Mouse (Mus musculus): ENCODE measurements around the gene Zfp580.

GRCm38 (mm10) chr7:5102564-5102963 is 51.2 kb downstream of the Zfp580 start:
- TF ChIP-seq POLR2A (IDR thresholded peaks at IDR 0.05; ENCODE audit: borderline replicate concordance, extremely low read depth, low read depth, low read length): no peak
- TF ChIP-seq CTCF (IDR thresholded peaks at IDR 0.05; ENCODE audit: insufficient read depth, low read length): no peak
